Mouse (Mus musculus) adrenal gland, adult 10 weeks (tissue): ENCODE data around the gene Pigv. TPM values are rescaled to one million over a fixed set of nuclear protein-coding genes. Genes with fewer than 3 reads are reported as not detected.

Experiments
- polyA plus RNA-seq: library from polyadenylated mRNA; stranded (reverse); fragments of 350-450 nt; fragmentation: Illumina TruSeq; extraction: RNeasy Lipid Tissue Mini Kit (QIAGEN cat#74804); gene quantifications from one replicate; pipeline ENCODE4 v1.2.3, GENCODE M21; 2014; ENCODE audit warnings: low read depth, low replicate concordance

Gene Pigv
- 4.7 TPM for polyA plus RNA-seq

DNA sequence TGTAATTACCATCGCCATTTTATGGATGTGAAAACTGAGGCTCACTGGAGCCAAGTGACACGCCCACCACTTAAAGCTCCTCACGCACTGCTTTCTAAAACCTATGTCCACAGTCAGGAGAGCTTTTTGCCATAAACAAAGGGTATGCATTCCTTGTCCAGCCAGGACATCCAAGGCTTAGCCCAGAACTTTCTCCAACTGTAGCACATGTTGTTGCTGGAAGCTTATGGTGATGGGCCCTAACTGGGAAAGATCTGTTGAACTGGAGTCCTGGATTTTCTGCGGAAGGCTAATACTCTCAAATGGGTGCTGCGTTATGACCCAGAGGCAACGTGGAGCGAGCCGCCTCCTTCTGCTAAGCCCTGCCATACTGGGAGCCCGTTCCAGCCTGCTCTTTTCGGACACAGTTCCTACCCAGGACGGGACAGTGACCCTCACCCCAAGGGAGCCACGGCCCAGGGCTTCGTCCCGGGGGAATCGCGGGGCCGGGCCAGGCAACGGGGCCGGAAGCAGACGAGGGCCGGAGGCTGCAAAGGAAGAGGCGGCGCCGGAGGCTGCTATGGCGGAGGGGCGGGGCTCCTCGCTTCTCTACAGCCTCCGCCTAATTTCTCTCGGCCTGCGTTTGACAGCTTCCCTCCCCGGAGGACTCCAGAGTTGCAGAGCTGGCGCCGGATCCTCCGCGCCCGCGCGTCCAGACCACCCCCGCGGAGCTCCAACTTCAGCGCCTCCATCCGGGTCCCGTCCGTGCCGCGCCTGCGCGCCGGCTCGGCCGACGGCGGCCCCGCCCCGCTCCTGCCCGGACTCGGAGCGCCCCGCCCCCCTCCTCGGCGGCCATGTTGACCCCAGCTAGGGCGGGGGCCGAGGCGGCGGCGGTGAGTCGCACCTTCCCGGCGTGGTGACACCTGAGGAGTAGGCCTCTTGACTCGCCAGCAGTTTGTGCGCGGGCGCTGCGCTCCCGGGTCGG, at the start of gene Pigv:
Gene Pigv (minus strand): TSS at position 767 of the 964 bp plus-strand sequence.

DNA sequence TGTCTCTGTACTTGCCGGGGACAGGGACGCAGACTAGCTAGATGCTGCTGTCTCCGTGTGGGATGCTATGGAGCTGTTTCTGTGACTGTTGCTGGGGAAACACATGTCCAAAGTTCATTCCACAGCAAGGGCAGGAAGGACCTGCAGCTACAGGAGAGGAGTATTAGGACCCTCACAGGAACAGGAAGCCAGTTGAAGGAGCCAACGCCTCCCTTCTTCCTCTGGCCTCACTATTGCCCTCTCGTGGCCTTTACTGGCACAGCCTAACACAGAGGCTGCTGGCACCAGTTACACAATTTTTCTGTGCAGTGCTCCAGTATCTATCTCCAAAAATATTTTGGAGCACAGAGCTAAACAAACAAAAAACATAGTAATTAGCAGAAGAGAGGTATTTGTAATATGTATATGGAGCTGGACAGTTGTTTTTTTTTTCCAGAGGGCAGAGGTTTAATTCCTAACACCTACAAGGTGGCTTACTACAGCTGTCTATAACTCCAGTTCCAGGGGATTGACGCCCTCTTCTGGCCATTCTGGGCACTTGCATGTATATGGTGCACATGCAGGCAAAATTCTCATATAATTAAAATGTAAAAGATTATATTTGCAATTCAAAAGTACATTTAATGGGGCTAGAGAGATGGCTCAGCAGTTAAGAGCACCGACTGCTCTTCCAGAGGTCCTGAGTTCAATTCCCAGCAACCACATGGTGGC, 22.3 kb downstream of the Pigv start, which contains the start of gene Zdhhc18:
Gene Zdhhc18 (minus strand): TSS at position 166 of the 711 bp plus-strand sequence.

Other genes starting within 250 kb of the Pigv start
- not detected for gene Tent5b, start 192.5 kb downstream of the Pigv start, polyA plus RNA-seq
- gene Trnp1, start 174.1 kb downstream of the Pigv start, polyA plus RNA-seq = 0.52 TPM
- not detected for gene Kdf1, start 153.7 kb downstream of the Pigv start, polyA plus RNA-seq
- 46.4 TPM for gene Nudc, start 126.7 kb downstream of the Pigv start, polyA plus RNA-seq
- gene Nr0b2, start 119.3 kb downstream of the Pigv start, polyA plus RNA-seq = 0.52 TPM
- not detected for gene Gpatch3, start 97.9 kb downstream of the Pigv start, polyA plus RNA-seq
- 0.47 TPM for gene Gpn2, start 88.3 kb downstream of the Pigv start, polyA plus RNA-seq
- gene Sfn, start 70.5 kb downstream of the Pigv start, polyA plus RNA-seq = not detected
- gene Zdhhc18, start 22.5 kb downstream of the Pigv start, polyA plus RNA-seq = 2.0 TPM
- gene Arid1a, start 84.1 kb upstream of the Pigv start, polyA plus RNA-seq = 18.5 TPM
- gene Rps6ka1, start 215.2 kb upstream of the Pigv start, polyA plus RNA-seq = 0.58 TPM